Mouse (Mus musculus): ENCODE results near the gene Alpk3. TPM values are rescaled to one million over a fixed set of nuclear protein-coding genes. Genes with fewer than 3 reads are reported as not detected.
"Not testable (repeated sequence)": the region's sequence is repeated elsewhere in the genome, so short reads cannot be mapped to it uniquely, and the experiment has no call there.

Alpk3 gene
- polyA plus RNA-seq, 1 experiment from 2014 or later, result 0.11 TPM

GRCm38 (mm10) chr7:81137292-81137691, 79.9 kb downstream of the Alpk3 start:
- no peak overlapping the region for H3K27ac ChIP-seq (replicated peaks)
- no peak overlapping the region for H3K4me3 ChIP-seq
- H3K9me3 ChIP-seq, result no peaks in the 10 kb centered on the region
- peaks cover 29% of the 10 kb centered on the region for H3K4me1 ChIP-seq
- H3K36me3 ChIP-seq (replicated peaks), result no peaks in the 10 kb centered on the region
- WGBS, result 81% methylated on average over 5 of the region's 5 CpGs
- H3K27me3 ChIP-seq (replicated peaks; ENCODE audit: low read depth, poor library complexity, severe bottlenecking), result no peaks in the 10 kb centered on the region
- no peak for DNase-seq (ENCODE audit: low spot score)

DNA sequence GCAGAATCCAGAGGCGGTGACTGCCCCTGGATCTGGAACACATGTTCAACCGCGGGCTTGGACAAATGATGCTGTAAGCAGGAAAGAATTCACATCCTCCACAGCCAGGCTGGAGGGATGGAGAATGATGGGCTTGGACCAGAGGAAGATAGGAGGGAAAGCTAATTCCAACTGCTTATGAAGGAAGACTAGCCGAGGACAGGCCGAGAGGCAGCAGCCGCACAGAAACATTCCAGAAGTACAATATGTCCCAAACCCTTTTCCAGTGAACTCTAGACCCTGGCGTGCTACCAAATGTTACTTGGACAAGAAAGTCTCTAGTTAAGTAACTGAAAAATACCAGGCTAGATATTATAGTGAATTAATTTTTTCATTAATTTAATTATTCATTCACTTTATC, 81.7 kb downstream of the Alpk3 start:
- Histone ChIP-seq H3K9me3 (no peaks in the 10 kb centered on the region), H3K4me3 (no peak overlapping the region), H3K36me3 (replicated peaks) (no peaks in the 10 kb centered on the region), H3K27me3 (replicated peaks; ENCODE audit: low read depth, poor library complexity, severe bottlenecking) (no peaks in the 10 kb centered on the region), H3K27ac (replicated peaks) (no peak overlapping the region), H3K4me1 (peaks cover 11% of the 10 kb centered on the region)
- DNase-seq (ENCODE audit: low spot score), result no peak
- WGBS, result 93% methylated on average over 7 of the region's 7 CpGs

GRCm38 (mm10) chr7:81139671-81140404, 82.4 kb downstream of the Alpk3 start:
- H3K36me3 ChIP-seq (replicated peaks), result no peaks in the 10 kb centered on the region
- DNase-seq (ENCODE audit: low spot score), result no peak
- H3K9me3 ChIP-seq, result no peaks in the 10 kb centered on the region
- peaks cover 4% of the 10 kb centered on the region for H3K4me1 ChIP-seq
- H3K4me3 ChIP-seq, result no peak overlapping the region
- H3K27me3 ChIP-seq (replicated peaks; ENCODE audit: low read depth, poor library complexity, severe bottlenecking), result no peaks in the 10 kb centered on the region
- no peak overlapping the region for H3K27ac ChIP-seq (replicated peaks)
- WGBS, result 91% methylated on average over 5 of the region's 5 CpGs

GRCm38 (mm10) chr7:81141541-81141940, 84.1 kb downstream of the Alpk3 start:
- H3K27me3 ChIP-seq (replicated peaks; ENCODE audit: low read depth, poor library complexity, severe bottlenecking), result no peaks in the 10 kb centered on the region
- H3K36me3 ChIP-seq (replicated peaks), result no peaks in the 10 kb centered on the region
- DNase-seq (ENCODE audit: low spot score), result no peak
- H3K4me1 ChIP-seq, result no peaks in the 10 kb centered on the region
- WGBS, result 66% methylated on average over 1 of the region's 1 CpGs
- H3K4me3 ChIP-seq, result no peak overlapping the region
- H3K27ac ChIP-seq (replicated peaks), result no peak overlapping the region
- H3K9me3 ChIP-seq, result no peaks in the 10 kb centered on the region

GRCm38 (mm10) chr7:81143056-81143455, 85.7 kb downstream of the Alpk3 start:
- H3K27ac ChIP-seq (replicated peaks); H3K4me3 ChIP-seq; H3K4me1 ChIP-seq; H3K9me3 ChIP-seq; H3K36me3 ChIP-seq (replicated peaks); H3K27me3 ChIP-seq (replicated peaks; ENCODE audit: low read depth, poor library complexity, severe bottlenecking); DNase-seq (ENCODE audit: low spot score): not testable (repeated sequence)
- 70% methylated on average over 4 of the region's 4 CpGs for WGBS

DNA sequence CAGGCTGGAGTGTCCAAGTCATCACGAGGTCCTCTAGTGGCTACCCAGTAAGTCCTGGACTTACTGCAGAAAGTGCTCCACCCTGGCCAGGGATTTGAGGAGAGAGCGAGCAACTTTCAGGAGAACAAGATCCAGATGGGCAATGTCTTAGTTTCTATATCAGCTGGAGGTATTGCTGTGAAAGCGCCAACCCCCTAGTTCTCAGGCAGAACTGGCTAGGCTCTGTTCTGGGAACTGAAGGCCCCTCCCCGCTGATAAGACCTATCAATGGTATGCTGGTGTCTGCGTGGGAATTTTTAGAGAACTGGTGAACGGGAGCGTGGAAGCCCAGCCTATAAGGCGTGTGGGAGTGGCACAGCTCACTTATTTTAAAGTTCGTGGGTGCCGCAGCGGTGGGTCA, 92.4 kb downstream of the Alpk3 start:
- DNase-seq (ENCODE audit: low spot score), result no peak
- Histone ChIP-seq H3K36me3 (replicated peaks) (no peaks in the 10 kb centered on the region), H3K4me1 (no peaks in the 10 kb centered on the region), H3K9me3 (0 out of 2 replicates have a peak, but pooled peaks cover 7% of the 10 kb centered on the region), H3K27me3 (replicated peaks; ENCODE audit: low read depth, poor library complexity, severe bottlenecking) (no peaks in the 10 kb centered on the region), H3K27ac (replicated peaks) (no peak overlapping the region), H3K4me3 (no peak overlapping the region)
- WGBS, result 88% methylated on average over 11 of the region's 11 CpGs

- Histone ChIP-seq H3K36me3 (replicated peaks) (no peaks in the 10 kb centered on the region), H3K9me3 (0 out of 2 replicates have a peak, but pooled peaks cover 7% of the 10 kb centered on the region), H3K4me3 (no peak overlapping the region), H3K27ac (replicated peaks) (no peak overlapping the region), H3K4me1 (no peaks in the 10 kb centered on the region), H3K27me3 (replicated peaks; ENCODE audit: low read depth, poor library complexity, severe bottlenecking) (no peaks in the 10 kb centered on the region)
- WGBS, result 93% methylated on average over 8 of the region's 8 CpGs
- DNase-seq (ENCODE audit: low spot score), result no peak
These were observed 93.8 kb downstream of the Alpk3 start for GRCm38 (mm10) chr7:81151216-81151615.

DNA sequence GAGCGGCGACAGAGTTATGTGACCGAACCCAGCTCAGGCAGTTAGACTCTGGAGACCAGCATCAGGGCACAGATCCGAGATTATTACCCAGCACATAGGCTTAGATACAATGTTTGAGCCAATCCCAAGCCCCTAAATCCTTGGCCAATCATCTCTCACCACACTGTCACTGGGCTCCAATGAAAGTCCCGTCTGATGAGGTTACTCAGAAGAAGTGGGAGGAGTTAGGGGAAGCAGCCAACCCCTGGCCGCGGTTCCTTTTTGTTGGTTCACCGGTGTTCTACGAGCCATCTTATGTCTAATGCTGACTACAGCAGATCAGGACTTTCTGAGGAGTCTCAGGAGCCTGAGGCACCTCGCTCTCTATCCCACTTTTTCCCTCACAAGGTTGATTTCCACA, 94.9 kb downstream of the Alpk3 start:
- Histone ChIP-seq H3K4me3 (no peak overlapping the region), H3K27ac (replicated peaks) (no peak overlapping the region), H3K4me1 (no peaks in the 10 kb centered on the region), H3K9me3 (0 out of 2 replicates have a peak, but pooled peaks cover 7% of the 10 kb centered on the region), H3K36me3 (replicated peaks) (no peaks in the 10 kb centered on the region), H3K27me3 (replicated peaks; ENCODE audit: low read depth, poor library complexity, severe bottlenecking) (0 out of 2 replicates have a peak, but pooled peaks cover 4% of the 10 kb centered on the region)
- WGBS, result 92% methylated on average over 10 of the region's 10 CpGs
- no peak for DNase-seq (ENCODE audit: low spot score)

- H3K27ac ChIP-seq (replicated peaks), result no peak overlapping the region
- no peaks in the 10 kb centered on the region for H3K4me1 ChIP-seq
- WGBS, result 87% methylated on average over 7 of the region's 7 CpGs
- H3K27me3 ChIP-seq (replicated peaks; ENCODE audit: low read depth, poor library complexity, severe bottlenecking), result 0 out of 2 replicates have a peak, but pooled peaks cover 4% of the 10 kb centered on the region
- H3K36me3 ChIP-seq (replicated peaks), result no peaks in the 10 kb centered on the region
- H3K9me3 ChIP-seq, result 0 out of 2 replicates have a peak, but pooled peaks cover 7% of the 10 kb centered on the region
- H3K4me3 ChIP-seq, result no peak overlapping the region
- no peak for DNase-seq (ENCODE audit: low spot score)
These were observed 95.4 kb downstream of the Alpk3 start for GRCm38 (mm10) chr7:81152826-81153225.

DNA sequence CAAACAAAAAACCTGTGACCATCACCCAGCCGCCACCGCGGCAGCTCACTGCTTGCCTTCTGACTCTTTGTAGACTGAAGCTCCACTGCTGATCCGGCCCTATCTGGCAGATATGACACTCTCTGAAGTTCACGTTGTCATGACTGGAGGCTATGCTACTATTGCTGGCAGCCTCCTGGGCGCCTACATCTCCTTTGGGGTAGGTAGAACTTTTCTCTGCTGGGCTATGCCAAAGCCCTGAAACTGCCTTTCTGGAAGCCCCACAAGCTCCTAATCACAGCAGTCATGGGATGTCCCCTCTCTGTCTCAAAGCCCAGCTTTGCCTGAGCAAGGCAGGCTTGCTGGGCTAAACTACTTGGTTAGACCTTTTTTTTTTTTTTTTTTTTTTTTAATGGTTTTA, 95.9 kb downstream of the Alpk3 start:
- Histone ChIP-seq H3K27ac (replicated peaks) (no peak overlapping the region), H3K36me3 (replicated peaks) (no peaks in the 10 kb centered on the region), H3K4me3 (no peak overlapping the region), H3K9me3 (0 out of 2 replicates have a peak, but pooled peaks cover 7% of the 10 kb centered on the region), H3K27me3 (replicated peaks; ENCODE audit: low read depth, poor library complexity, severe bottlenecking) (0 out of 2 replicates have a peak, but pooled peaks cover 4% of the 10 kb centered on the region), H3K4me1 (no peaks in the 10 kb centered on the region)
- 93% methylated on average over 6 of the region's 6 CpGs for WGBS
- DNase-seq (ENCODE audit: low spot score), result no peak

GRCm38 (mm10) chr7:81154244-81154643, 96.8 kb downstream of the Alpk3 start:
- H3K4me3 ChIP-seq; H3K36me3 ChIP-seq (replicated peaks); DNase-seq (ENCODE audit: low spot score): not testable (repeated sequence)

GRCm38 (mm10) chr7:81154960-81155359, 97.6 kb downstream of the Alpk3 start:
- no peak overlapping the region for H3K27ac ChIP-seq (replicated peaks)
- 2% methylated on average over 3 of the region's 3 CpGs for WGBS

More at GRCm38 (mm10) chr7:81154244-81154643, 96.8 kb downstream of the Alpk3 start:
- H3K27ac ChIP-seq (replicated peaks); H3K4me1 ChIP-seq; H3K9me3 ChIP-seq; H3K27me3 ChIP-seq (replicated peaks; ENCODE audit: low read depth, poor library complexity, severe bottlenecking): not testable (repeated sequence)

More at GRCm38 (mm10) chr7:81154960-81155359, 97.6 kb downstream of the Alpk3 start:
- 0 out of 2 replicates have a peak, but pooled peaks cover 7% of the 10 kb centered on the region for H3K9me3 ChIP-seq
- no peak overlapping the region for H3K4me3 ChIP-seq
- peak; percentile 82 for DNase-seq (ENCODE audit: low spot score)
- H3K27me3 ChIP-seq (replicated peaks; ENCODE audit: low read depth, poor library complexity, severe bottlenecking), result 0 out of 2 replicates have a peak, but pooled peaks cover 4% of the 10 kb centered on the region
- H3K36me3 ChIP-seq (replicated peaks), result no peaks in the 10 kb centered on the region
- H3K4me1 ChIP-seq, result no peaks in the 10 kb centered on the region

Measured in embryonic facial prominence, embryonic 10.5 days (tissue).